Mouse (Mus musculus): ENCODE measurements around the gene Jag1. TPM values are rescaled to one million over a fixed set of nuclear protein-coding genes. Genes with fewer than 3 reads are reported as not detected.

The Jag1 gene
- polyA plus RNA-seq, 1 experiment from 2014 or later = 20.5 TPM

DNA sequence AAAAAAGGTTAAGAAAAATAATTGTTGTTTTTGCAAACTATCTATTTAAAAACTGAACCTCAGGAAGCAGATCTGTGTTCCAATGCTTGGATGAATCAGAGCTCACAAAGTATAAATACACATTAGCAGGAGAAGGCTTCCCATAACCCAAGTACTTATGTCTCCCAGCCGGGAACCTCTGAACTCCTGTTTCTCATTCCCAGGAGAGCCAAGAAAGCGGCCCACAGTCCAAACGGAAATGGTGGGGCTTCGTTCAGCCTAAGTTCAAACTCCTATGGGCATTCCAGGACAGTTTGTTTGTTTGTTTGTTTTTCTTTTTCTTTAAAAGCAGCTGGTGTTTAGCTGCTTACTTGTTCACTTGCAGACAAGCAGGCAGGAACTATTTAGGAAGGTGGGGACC is 37.7 kb downstream of the Jag1 start:
- Histone ChIP-seq H3K4me1 (peaks cover 27% of the 10 kb centered on the region), H3K27ac (no peak overlapping the region)
- 69% methylated on average over 4 of the region's 4 CpGs for WGBS

GRCm38 (mm10) chr2:137074313-137074620 is 42.2 kb downstream of the Jag1 start:
- Histone ChIP-seq H3K9ac (no peak overlapping the region), H3K9me3 (no peaks in the 10 kb centered on the region), H3K27me3 (no peaks in the 10 kb centered on the region), H3K4me3 (replicated peaks) (no peak overlapping the region), H3K36me3 (replicated peaks) (no peaks in the 10 kb centered on the region), H3K4me2 (no peak overlapping the region), H3K27ac (no peak overlapping the region; the same call in 1 of the 2 replicates), H3K4me1 (peaks cover 23% of the 10 kb centered on the region)
- WGBS = 6% methylated on average over 2 of the region's 2 CpGs
- no peak for ATAC-seq (ENCODE audit: low FRiP score)

More for the DNA sequence above, 37.7 kb downstream of the Jag1 start:
- H3K9ac ChIP-seq = no peak overlapping the region
- H3K4me2 ChIP-seq = no peak overlapping the region
- H3K27me3 ChIP-seq = no peaks in the 10 kb centered on the region
- H3K4me3 ChIP-seq (replicated peaks) = no peak overlapping the region
- no peaks in the 10 kb centered on the region for H3K9me3 ChIP-seq
- no peak for ATAC-seq (ENCODE audit: low FRiP score)
- H3K36me3 ChIP-seq (replicated peaks) = peaks cover 16% of the 10 kb centered on the region

DNA sequence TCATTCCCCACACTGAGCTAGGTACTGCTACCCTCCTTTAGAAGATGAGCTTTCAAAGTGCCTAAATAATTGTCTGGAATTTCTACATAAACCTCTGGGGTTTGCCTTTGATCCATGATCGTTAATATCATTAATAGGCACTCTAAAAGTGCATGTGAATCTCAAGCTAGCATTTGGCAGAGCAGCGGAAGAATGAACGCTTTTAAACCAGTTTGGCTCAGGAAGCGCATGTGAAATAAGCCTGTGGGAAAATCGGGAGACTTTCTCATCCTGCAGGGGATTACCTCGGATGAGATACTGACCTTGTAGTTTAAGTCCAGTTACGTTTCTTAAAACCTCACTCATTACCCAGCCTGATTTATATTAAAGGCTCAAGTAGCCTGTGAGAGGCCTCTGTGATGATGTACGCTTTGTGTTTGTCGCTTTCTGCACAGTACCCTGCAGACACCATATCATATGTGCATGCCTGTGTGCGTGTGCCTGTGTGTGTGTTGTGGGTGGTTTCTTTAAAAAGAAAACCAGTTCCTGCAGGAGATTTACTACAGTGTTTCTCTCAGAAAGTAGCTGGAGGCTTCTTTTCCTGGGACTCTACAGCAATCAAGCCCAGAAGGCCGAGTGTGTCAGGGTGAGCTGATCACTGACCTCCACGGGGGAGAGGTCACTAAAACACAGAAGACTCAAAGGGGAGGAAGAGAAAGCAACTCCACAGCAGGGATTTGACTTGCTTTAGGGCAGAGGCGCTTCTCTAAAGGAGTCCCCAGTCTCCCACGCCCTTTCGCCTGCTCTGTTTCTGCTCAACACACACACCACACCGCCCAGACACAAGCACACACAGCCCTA is 42.8 kb downstream of the Jag1 start:
- H3K4me3 ChIP-seq (replicated peaks) = no peak overlapping the region
- no peaks in the 10 kb centered on the region for H3K27me3 ChIP-seq
- H3K4me2 ChIP-seq = no peak overlapping the region
- no peaks in the 10 kb centered on the region for H3K36me3 ChIP-seq (replicated peaks)
- H3K27ac ChIP-seq = peak overlapping the region; percentile 62; the same call in 1 of the 2 replicates
- ATAC-seq (ENCODE audit: low FRiP score) = peak; percentile 68
- H3K9ac ChIP-seq = no peak overlapping the region
- WGBS = 19% methylated on average over 16 of the region's 16 CpGs
- peaks cover 23% of the 10 kb centered on the region for H3K4me1 ChIP-seq
- H3K9me3 ChIP-seq = no peaks in the 10 kb centered on the region

- Histone ChIP-seq H3K4me3 (replicated peaks) (no peak overlapping the region), H3K36me3 (replicated peaks) (peaks cover 9% of the 10 kb centered on the region), H3K27ac (no peak overlapping the region), H3K27me3 (no peaks in the 10 kb centered on the region), H3K9me3 (no peaks in the 10 kb centered on the region), H3K4me2 (no peak overlapping the region), H3K4me1 (peaks cover 24% of the 10 kb centered on the region), H3K9ac (no peak overlapping the region)
- ATAC-seq (ENCODE audit: low FRiP score) = no peak
- WGBS = 90% methylated on average over 10 of the region's 10 CpGs
Measured at GRCm38 (mm10) chr2:137067479-137068110, 48.8 kb downstream of the Jag1 start.

DNA sequence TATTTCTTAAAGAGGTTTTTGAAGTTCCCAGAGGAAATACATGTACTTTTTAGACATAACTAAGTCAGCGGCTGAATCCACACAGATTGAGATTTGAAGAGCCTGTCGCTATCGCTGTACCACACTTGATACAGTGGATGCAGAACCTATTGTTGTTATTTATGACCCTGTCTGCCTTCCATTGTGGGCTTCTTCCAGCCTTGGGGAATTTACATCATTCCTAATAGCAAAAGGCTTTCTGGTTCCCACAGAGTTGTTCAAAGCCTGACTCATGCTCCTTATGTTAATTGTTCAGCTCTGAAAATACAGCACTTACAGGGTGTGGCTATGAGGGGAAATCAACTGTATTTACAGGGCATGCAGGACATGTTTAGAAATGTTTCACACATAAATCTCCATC is 51.9 kb downstream of the Jag1 start:
- Histone ChIP-seq H3K4me3 (replicated peaks) (no peak overlapping the region), H3K4me1 (peaks cover 21% of the 10 kb centered on the region), H3K27me3 (no peaks in the 10 kb centered on the region), H3K27ac (no peak overlapping the region), H3K9ac (no peak overlapping the region), H3K4me2 (no peak overlapping the region), H3K9me3 (no peaks in the 10 kb centered on the region), H3K36me3 (replicated peaks) (peaks cover 9% of the 10 kb centered on the region)
- WGBS = 47% methylated on average over 3 of the region's 3 CpGs
- ATAC-seq (ENCODE audit: low FRiP score) = no peak

DNA sequence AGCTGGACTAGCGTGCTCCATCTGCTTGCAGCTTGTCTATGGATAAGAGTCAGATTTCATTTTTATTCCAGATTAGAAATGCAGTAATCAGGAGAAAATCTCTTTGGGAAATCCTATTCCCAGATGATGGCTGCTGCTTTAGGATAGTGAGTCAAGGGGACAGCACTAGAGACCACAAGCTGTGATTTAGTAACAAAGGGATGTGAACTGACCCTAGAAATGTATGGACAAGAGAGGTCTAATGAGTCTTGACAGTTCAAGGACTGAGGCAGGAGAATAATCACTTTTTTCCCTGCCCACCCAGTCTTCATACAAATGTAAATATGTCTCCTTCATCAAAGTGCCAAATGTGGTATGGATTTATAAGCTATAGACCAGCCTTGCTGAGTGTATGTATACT is 52.6 kb downstream of the Jag1 start:
- Histone ChIP-seq H3K9me3 (no peaks in the 10 kb centered on the region), H3K27ac (no peak overlapping the region), H3K27me3 (no peaks in the 10 kb centered on the region), H3K4me2 (no peak overlapping the region), H3K36me3 (replicated peaks) (peaks cover 9% of the 10 kb centered on the region), H3K9ac (no peak overlapping the region), H3K4me1 (peaks cover 21% of the 10 kb centered on the region), H3K4me3 (replicated peaks) (no peak overlapping the region)
- ATAC-seq (ENCODE audit: low FRiP score) = no peak
- WGBS = 63% methylated on average over 1 of the region's 1 CpGs

- Histone ChIP-seq H3K4me3 (replicated peaks) (no peak overlapping the region), H3K36me3 (replicated peaks) (no peaks in the 10 kb centered on the region; the same call in 1 of the 2 replicates), H3K27ac (no peak overlapping the region), H3K4me1 (no peaks in the 10 kb centered on the region), H3K9ac (no peak overlapping the region), H3K27me3 (no peaks in the 10 kb centered on the region), H3K9me3 (no peaks in the 10 kb centered on the region), H3K4me2 (no peak overlapping the region)
- WGBS = 81% methylated on average over 1 of the region's 1 CpGs
- no peak for ATAC-seq (ENCODE audit: low FRiP score)
Measured at GRCm38 (mm10) chr2:137049906-137050305, 66.5 kb downstream of the Jag1 start.

GRCm38 (mm10) chr2:137049367-137049766 is 67.1 kb downstream of the Jag1 start:
- Histone ChIP-seq H3K9ac (no peak overlapping the region), H3K27me3 (no peaks in the 10 kb centered on the region), H3K9me3 (no peaks in the 10 kb centered on the region), H3K4me1 (no peaks in the 10 kb centered on the region), H3K4me3 (replicated peaks) (no peak overlapping the region), H3K36me3 (replicated peaks) (no peaks in the 10 kb centered on the region; the same call in 1 of the 2 replicates), H3K4me2 (no peak overlapping the region), H3K27ac (no peak overlapping the region)
- 85% methylated on average over 2 of the region's 2 CpGs for WGBS
- no peak for ATAC-seq (ENCODE audit: low FRiP score)

GRCm38 (mm10) chr2:137044122-137044521 is 72.3 kb downstream of the Jag1 start:
- H3K4me1 ChIP-seq = no peaks in the 10 kb centered on the region
- no peak overlapping the region for H3K27ac ChIP-seq
- no peaks in the 10 kb centered on the region for H3K9me3 ChIP-seq
- no peak overlapping the region for H3K4me2 ChIP-seq
- WGBS = 91% methylated on average over 2 of the region's 2 CpGs
- no peak for ATAC-seq (ENCODE audit: low FRiP score)
- no peaks in the 10 kb centered on the region; the same call in 1 of the 2 replicates for H3K36me3 ChIP-seq (replicated peaks)
- H3K9ac ChIP-seq = no peak overlapping the region
- no peaks in the 10 kb centered on the region for H3K27me3 ChIP-seq
- H3K4me3 ChIP-seq (replicated peaks) = no peak overlapping the region

Other genes starting within 250 kb of the Jag1 start
- gene AL731706.2, start 231.0 kb downstream of the Jag1 start, polyA plus RNA-seq (2016; fragmentation: Nextera tagmentation; extraction: Ambion mirVana) = 17.2 and 24.3 TPM in 2 replicates
- gene Slx4ip, start 225.4 kb downstream of the Jag1 start, polyA plus RNA-seq (2016; fragmentation: Nextera tagmentation; extraction: Ambion mirVana) = 11.6 and 12.1 TPM in 2 replicates
- 23.3 and 25.8 TPM in 2 replicates for gene AL731706.1, start 225.3 kb downstream of the Jag1 start, polyA plus RNA-seq (2016; fragmentation: Nextera tagmentation; extraction: Ambion mirVana)
- 10.6 and 12.7 TPM in 2 replicates for gene Mkks, start 225.3 kb downstream of the Jag1 start, polyA plus RNA-seq (2016; fragmentation: Nextera tagmentation; extraction: Ambion mirVana)

All from forebrain, embryonic 12.5 days (tissue).